Mouse (Mus musculus) lung, embryonic 14.5 days (tissue): ENCODE data around the gene Rab11fip3. TPM values are rescaled to one million over a fixed set of nuclear protein-coding genes. Genes with fewer than 3 reads are reported as not detected.

Source experiments
- ATAC-seq: fragments of 200-750 bp; cut with Nextera tagmentation; 2 replicates; pipeline ENCODE4 v1.8.0; 2017; ENCODE audit warnings: mild to moderate bottlenecking, moderate TSS enrichment, moderate library complexity; ENCODE audit not compliant: insufficient read depth
- DNase-seq: peaks from one replicate; pipeline ENCODE4 v3.0.0-alpha.2; 2015
- H3K27ac ChIP-seq: fragments of 300-500 bp; sonication (generic); 2 replicates; pipeline ENCODE4 v1.5.1; 2014; ENCODE audit warnings: low read depth, mild to moderate bottlenecking, moderate library complexity
- H3K27me3 ChIP-seq: fragments of 300-500 bp; sonication (generic); 2 replicates; pipeline ENCODE4 v1.6.1; 2014; ENCODE audit warnings: low read length, control low read depth; ENCODE audit not compliant: insufficient read depth
- H3K36me3 ChIP-seq: fragments of 300-500 bp; sonication (generic); 2 replicates; pipeline ENCODE4 v1.6.1; 2014; ENCODE audit warnings: control low read depth; ENCODE audit not compliant: insufficient read depth
- H3K4me1 ChIP-seq: fragments of 300-500 bp; sonication (generic); 2 replicates; pipeline ENCODE4 v1.6.1; 2014; ENCODE audit warnings: antibody characterized with exemption, control low read depth; ENCODE audit not compliant: insufficient read depth
- H3K4me2 ChIP-seq: fragments of 300-500 bp; sonication (generic); 2 replicates; pipeline ENCODE4 v1.6.1; 2014; ENCODE audit warnings: mild to moderate bottlenecking
- H3K4me3 ChIP-seq: fragments of 300-500 bp; sonication (generic); 2 replicates; pipeline ENCODE4 v1.5.1; 2014; ENCODE audit warnings: low read depth, low read length
- H3K9ac ChIP-seq: fragments of 300-500 bp; sonication (generic); 2 replicates; pipeline ENCODE4 v1.6.1; 2014
- H3K9me3 ChIP-seq: fragments of 300-500 bp; sonication (generic); 2 replicates; pipeline ENCODE4 v1.6.1; 2016; ENCODE audit warnings: low read depth, low read length, control low read depth
- CTCF ChIP-seq: IDR thresholded peaks from 2 replicates; pipeline ENCODE4 v1.5.1; 2016; ENCODE audit warnings: antibody characterized with exemption, low read depth
- WGBS: fragments of 180-500 bp; shearing (Covaris S2); extraction: QIAGEN DNeasy Blood & Tissue Kit; methylation state at CpG from one replicate; pipeline ENCODE4 v1.1.7; 2014; 5-methylcytosine and 5-hydroxymethylcytosine counted together
- polyA plus RNA-seq: library from polyadenylated mRNA; unstranded; fragments of >200 nt; fragmentation: Nextera tagmentation; extraction: Ambion mirVana; gene quantifications from 2 replicates; pipeline ENCODE4 v1.2.1, GENCODE M21; 2014

Gene Rab11fip3
- polyA plus RNA-seq, 1 experiment from 2014 or later = 15.3 TPM

DNA sequence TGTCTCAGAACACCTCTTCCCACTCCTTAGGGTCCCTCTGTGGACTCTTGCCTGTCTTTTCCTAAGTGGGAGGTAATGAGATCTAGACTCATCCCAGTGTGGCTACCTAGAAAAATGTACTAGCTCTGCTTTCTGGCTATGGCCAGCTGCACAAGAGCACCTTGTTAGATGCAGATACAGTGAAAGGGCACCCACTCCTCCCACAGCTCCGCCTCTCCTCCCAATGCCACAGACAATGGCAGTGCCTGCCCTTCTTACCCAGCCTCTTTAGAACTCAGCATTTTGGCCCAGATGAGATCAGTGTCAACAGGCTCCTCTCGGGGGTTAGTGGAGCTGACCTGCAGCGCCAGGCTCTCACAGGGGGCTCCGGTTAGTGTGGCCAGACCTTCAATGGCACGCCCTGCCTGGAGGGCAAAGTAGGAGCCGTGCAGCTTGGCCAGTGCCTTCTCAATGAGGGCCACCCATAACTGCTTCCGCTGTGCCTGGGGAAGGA lies 106.9 kb downstream of the Rab11fip3 start:
- no peak for TF ChIP-seq CTCF
- Histone ChIP-seq H3K9ac (no peak overlapping the region), H3K4me1 (no peaks in the 10 kb centered on the region), H3K27me3 (no peaks in the 10 kb centered on the region), H3K36me3 (peaks cover 53% of the 10 kb centered on the region), H3K4me2 (no peak overlapping the region; the same call in 1 of the 2 replicates), H3K4me3 (no peak overlapping the region), H3K9me3 (no peaks in the 10 kb centered on the region), H3K27ac (no peak overlapping the region)
- 90% methylated on average over 7 of the region's 7 CpGs for WGBS
- ATAC-seq (no peak), DNase-seq (no peak)

DNA sequence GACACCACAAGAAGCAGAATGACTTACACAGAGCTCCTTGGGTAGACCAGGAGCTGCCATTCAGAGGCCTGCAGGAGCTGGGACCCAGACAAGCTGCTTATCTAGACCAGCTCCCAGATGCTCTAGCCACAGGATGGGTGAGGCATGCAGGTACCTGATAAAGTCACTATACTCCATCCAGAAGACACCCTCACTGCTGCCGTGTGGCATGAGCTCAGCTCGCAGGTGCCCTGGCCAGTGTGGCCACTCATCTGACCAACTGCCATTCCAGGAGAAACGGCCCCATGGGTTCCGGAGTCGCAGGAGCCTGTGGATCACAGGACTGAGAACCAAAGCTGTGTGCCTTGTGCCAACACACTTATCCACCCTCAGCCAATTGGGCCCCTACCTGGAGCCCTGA lies 107.8 kb downstream of the Rab11fip3 start:
- DNase-seq = no peak
- Histone ChIP-seq H3K4me2 (no peak overlapping the region; the same call in 1 of the 2 replicates), H3K4me1 (no peaks in the 10 kb centered on the region), H3K4me3 (no peak overlapping the region), H3K36me3 (peaks cover 58% of the 10 kb centered on the region), H3K27ac (no peak overlapping the region; the same call in 1 of the 2 replicates), H3K9me3 (no peaks in the 10 kb centered on the region), H3K9ac (no peak overlapping the region), H3K27me3 (no peaks in the 10 kb centered on the region)
- no peak for ATAC-seq
- 92% methylated on average over 5 of the region's 5 CpGs for WGBS
- no peak for TF ChIP-seq CTCF

DNA sequence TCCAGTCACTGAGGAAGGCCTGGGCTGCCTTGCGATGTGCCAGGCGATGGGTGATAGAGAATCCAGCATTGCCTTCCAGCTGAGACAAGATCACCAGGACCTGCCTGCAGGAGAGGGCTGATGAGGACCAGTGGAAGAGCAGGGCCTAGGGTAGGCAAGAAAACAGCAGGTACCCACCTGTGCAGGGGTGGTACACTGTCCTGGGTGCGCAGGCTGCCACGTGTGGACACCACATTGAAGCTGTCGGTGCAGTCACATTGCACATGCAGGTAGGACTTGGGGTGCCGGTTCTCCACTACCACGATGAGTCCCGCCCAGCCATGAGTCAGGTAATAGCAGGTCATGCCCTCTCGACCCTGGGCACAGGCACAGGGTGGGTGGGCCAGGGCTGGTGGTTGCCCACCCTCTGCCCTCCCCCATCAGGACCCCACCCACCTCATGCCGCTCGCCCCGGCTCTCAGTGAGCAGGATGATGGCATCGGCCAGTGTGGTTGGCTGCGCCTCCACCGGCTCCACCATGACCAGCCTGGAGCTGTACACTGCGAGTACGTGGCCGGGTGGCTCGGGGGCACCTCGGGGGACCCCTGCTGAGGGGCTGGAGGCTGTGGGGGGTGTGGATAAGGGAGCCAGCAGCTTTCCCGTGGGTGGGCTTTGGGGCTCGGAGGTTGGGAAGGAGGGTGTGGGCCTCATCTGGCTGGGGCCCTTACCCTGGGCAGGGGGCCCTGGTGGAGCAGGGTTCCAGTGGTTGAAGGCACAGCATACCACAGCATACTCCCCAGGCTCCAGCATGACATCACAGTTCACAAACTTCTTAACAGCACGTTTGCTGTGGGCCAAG lies 109.5 kb downstream of the Rab11fip3 start:
- TF ChIP-seq CTCF = no peak
- no peak overlapping the region for H3K4me2 ChIP-seq
- no peak overlapping the region for H3K9ac ChIP-seq
- H3K27me3 ChIP-seq = no peaks in the 10 kb centered on the region
- no peaks in the 10 kb centered on the region for H3K4me1 ChIP-seq
- no peaks in the 10 kb centered on the region for H3K9me3 ChIP-seq
- H3K27ac ChIP-seq = no peak overlapping the region
- 91% methylated on average over 23 of the region's 23 CpGs for WGBS
- ATAC-seq (no peak), DNase-seq (no peak)
- H3K4me3 ChIP-seq = no peak overlapping the region
- H3K36me3 ChIP-seq = peaks cover 57% of the 10 kb centered on the region

DNA sequence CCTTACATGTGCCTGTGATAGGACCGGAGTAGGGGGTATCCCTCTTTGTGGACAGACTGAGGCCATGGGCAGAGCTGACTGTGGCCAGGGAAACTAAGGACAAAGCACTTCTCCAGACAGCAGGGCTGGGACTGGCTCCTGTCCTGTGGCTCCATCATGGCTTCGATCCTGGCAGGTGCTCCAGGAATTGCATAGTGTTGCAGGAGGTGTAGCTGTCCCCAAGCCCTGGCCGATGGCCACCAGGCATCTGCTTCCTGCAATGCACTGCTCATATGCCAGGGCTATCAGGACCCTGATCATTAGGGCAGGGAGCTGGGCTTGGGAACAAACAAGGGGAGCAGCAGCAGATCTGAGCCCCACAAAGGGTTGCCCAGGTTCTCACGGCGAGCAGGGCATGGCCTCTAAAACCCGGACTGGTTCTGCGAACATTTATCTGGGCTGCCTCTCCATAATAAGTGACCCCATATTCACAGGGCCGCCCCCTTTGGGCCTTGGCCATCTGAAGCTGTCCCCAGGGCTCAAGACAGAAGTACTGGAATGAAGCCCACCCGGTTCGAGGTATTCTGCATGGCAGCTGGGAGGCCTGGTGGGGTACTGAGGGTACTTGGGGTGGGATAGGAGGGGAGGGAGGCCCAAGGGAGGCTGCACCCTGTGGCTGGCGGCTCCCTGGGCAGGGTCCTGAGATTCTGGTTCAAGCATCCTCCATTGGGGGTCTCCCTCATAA lies 110.4 kb downstream of the Rab11fip3 start:
- H3K9ac ChIP-seq = no peak overlapping the region
- WGBS = 89% methylated on average over 11 of the region's 11 CpGs
- no peak overlapping the region for H3K27ac ChIP-seq
- DNase-seq = no peak
- ATAC-seq = no peak
- no peak for TF ChIP-seq CTCF
- H3K9me3 ChIP-seq = no peaks in the 10 kb centered on the region
- H3K36me3 ChIP-seq = peaks cover 52% of the 10 kb centered on the region
- no peaks in the 10 kb centered on the region for H3K27me3 ChIP-seq
- no peaks in the 10 kb centered on the region for H3K4me1 ChIP-seq
- H3K4me2 ChIP-seq = no peak overlapping the region
- H3K4me3 ChIP-seq = no peak overlapping the region

DNA sequence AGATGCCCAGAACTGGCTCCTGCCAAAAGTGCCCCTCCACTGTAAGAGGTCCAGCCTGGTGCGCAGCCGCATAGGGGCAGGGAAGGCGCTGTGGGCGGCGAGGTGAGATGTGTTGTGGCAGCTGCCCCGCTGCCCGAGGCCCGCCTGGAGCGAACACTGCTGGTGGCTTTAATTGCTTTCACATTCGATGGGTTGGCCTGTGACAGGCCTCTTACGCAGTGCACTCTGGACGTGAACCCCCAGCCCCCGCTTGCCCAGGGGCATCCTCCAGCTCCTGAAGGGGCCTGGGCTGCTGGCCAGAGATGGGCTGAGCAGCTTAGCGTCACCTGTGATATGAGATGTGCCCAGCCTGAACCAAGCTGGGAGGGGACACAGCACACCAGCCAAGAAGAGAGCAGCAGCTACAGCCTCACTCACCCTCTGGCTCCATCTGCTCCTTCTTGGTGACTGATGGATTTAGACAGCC lies 111.7 kb downstream of the Rab11fip3 start:
- TF ChIP-seq CTCF = no peak
- Histone ChIP-seq H3K4me3 (no peak overlapping the region), H3K4me1 (no peaks in the 10 kb centered on the region), H3K9ac (no peak overlapping the region), H3K27me3 (peaks cover 11% of the 10 kb centered on the region), H3K9me3 (no peaks in the 10 kb centered on the region), H3K27ac (no peak overlapping the region), H3K36me3 (peaks cover 49% of the 10 kb centered on the region), H3K4me2 (no peak overlapping the region)
- 82% methylated on average over 14 of the region's 14 CpGs for WGBS
- no peak for ATAC-seq
- DNase-seq = no peak

DNA sequence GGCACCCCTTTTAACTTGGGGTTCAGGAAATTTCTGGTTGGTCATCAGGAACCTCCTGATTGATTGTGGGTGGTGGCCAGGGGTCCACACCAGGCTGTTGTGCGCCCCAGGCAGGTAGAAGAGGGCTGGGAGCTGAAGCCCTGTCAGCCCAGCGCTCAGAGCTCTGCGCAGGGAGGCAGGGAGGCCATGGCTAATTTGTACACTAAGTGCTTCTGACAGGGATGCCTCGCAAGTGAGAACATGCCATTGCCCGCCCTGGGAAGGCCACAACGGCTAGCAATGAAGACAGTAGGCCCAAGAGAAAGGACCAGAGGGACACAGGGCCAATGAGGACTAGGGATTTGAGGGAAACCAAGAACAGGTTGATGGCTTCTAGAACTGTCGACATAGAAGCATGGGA lies 112.7 kb downstream of the Rab11fip3 start:
- Histone ChIP-seq H3K9ac (no peak overlapping the region), H3K4me3 (no peak overlapping the region), H3K4me1 (no peaks in the 10 kb centered on the region), H3K9me3 (no peaks in the 10 kb centered on the region), H3K27ac (no peak overlapping the region), H3K27me3 (peaks cover 21% of the 10 kb centered on the region), H3K36me3 (peaks cover 44% of the 10 kb centered on the region), H3K4me2 (no peak overlapping the region)
- WGBS = 76% methylated on average over 7 of the region's 7 CpGs
- ATAC-seq (no peak), DNase-seq (no peak)
- no peak for TF ChIP-seq CTCF

DNA sequence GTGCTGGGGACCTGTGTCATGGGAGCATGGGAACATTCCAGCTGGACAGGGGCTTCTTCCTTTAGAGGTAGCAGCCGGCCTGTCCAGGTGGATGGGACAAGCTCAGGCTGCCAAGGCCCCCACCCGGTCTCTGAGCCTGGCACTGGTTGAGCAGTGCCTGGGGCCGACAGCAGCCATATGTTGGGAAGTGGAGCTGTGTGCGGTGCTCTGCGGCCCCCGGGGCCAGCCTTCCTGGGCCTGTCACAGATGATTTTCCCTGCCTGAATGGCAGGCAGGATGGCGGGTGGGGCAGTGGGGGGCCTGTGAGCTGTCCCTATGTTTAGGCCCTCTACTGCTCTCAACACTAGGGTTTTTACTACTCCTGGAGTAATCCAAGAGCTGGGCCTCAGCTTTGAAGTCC lies 113.2 kb downstream of the Rab11fip3 start:
- no peak overlapping the region for H3K4me3 ChIP-seq
- H3K4me2 ChIP-seq = no peak overlapping the region
- no peaks in the 10 kb centered on the region for H3K9me3 ChIP-seq
- no peak overlapping the region for H3K27ac ChIP-seq
- no peak for TF ChIP-seq CTCF
- no peaks in the 10 kb centered on the region for H3K4me1 ChIP-seq
- no peak overlapping the region for H3K9ac ChIP-seq
- H3K27me3 ChIP-seq = peaks cover 25% of the 10 kb centered on the region
- DNase-seq (no peak), ATAC-seq (no peak)
- peaks cover 40% of the 10 kb centered on the region for H3K36me3 ChIP-seq
- 69% methylated on average over 7 of the region's 7 CpGs for WGBS
